Mouse (Mus musculus) heart, postnatal 0 days (tissue): ENCODE data around the gene C1ql3.

Experiments
- CTCF ChIP-seq: IDR thresholded peaks from 2 replicates; pipeline ENCODE4 v1.5.1; 2016; ENCODE audit warnings: antibody characterized with exemption, control low read depth, low read depth
- EP300 ChIP-seq: IDR thresholded peaks from 2 replicates; pipeline ENCODE4 v1.6.1; 2016; ENCODE audit warnings: antibody characterized with exemption, low read depth

GRCm38 (mm10) chr2:13000026-13000425 lies 11.6 kb downstream of the C1ql3 start:
- TF ChIP-seq CTCF (no peak), EP300 (no peak)
